Mouse (Mus musculus) CH12.LX (cell line): ENCODE results near the gene Dok5.

ENCODE experiments used
- BHLHE40 ChIP-seq: IDR thresholded peaks from 2 replicates; pipeline ENCODE4 v1.6.1; 2011; ENCODE audit warnings: mild to moderate bottlenecking, low read depth, low read length, improper control_type of control experiment
- CTCF ChIP-seq, 2 experiments: IDR thresholded peaks in 1 of 2; conservative IDR thresholded peaks in 1 of 2; 2 replicates each; pipeline ENCODE4 v1.5.1; 2011 to 2012; ENCODE audit warnings: low read depth in 2 of 2, low read length in 2 of 2, improper control_type of control experiment in 1 of 2, inconsistent platforms in 1 of 2, mild to moderate bottlenecking in 1 of 2, moderate library complexity in 1 of 2
- EP300 ChIP-seq: IDR thresholded peaks from 2 replicates; pipeline ENCODE4 v1.6.1; 2011; ENCODE audit warnings: low read length, improper control_type of control experiment
- POLR2A ChIP-seq: IDR thresholded peaks from 2 replicates; pipeline ENCODE4 v1.6.1; 2011; ENCODE audit warnings: low read depth, mild to moderate bottlenecking, improper control_type of control experiment, low read length
- ZMIZ1 ChIP-seq: IDR thresholded peaks from 2 replicates; pipeline ENCODE4 v1.6.1; 2012; ENCODE audit warnings: low read depth, mild to moderate bottlenecking, inconsistent platforms, low read length, improper control_type of control experiment

DNA sequence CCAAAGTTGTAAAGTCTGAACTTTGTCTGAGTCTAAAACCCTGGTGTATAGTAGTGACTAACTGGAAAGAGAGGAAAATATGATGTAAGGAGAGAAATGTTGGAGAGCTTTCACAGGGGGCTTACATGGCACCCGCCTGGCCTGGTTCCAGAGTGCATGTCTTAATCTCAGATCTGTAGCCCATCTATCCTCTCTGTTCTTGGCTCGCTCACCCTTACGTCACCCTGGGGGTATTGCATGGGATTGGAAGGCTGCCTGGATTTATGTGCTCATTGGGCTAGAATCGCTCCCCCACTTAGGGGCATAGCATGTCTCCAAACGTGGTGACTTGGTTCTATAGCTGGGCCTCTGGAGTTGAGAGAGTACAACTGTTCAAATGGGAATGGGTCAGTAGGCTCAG is 26.6 kb downstream of the Dok5 start:
- TF ChIP-seq ZMIZ1 (no peak), CTCF (conservative IDR thresholded peaks at IDR 0.05 in 1 of 2, IDR thresholded peaks at IDR 0.05 in 1 of 2; ENCODE audit: low read depth in 2 of 2, low read length in 2 of 2) (no peak), EP300 (no peak), POLR2A (no peak), BHLHE40 (no peak)
